Mouse (Mus musculus) ZHBTc4 (cell line): Measurements from ENCODE around the gene Gprc5b.
A peak's percentile ranks its signal among the peaks of the same experiment; 100 is the strongest.

Source experiments
- DNase-seq: peaks from one replicate; pipeline ENCODE4 v3.0.0-alpha.2; 2011; ENCODE audit warnings: low read depth, low spot score

Gene Gprc5b

GRCm38 (mm10) chr7:118953626-118954282 lies 41.3 kb downstream of the Gprc5b start:
- no peak for DNase-seq

- no peak for DNase-seq
Observed at GRCm38 (mm10) chr7:118949749-118950148, 45.3 kb downstream of the Gprc5b start.

DNA sequence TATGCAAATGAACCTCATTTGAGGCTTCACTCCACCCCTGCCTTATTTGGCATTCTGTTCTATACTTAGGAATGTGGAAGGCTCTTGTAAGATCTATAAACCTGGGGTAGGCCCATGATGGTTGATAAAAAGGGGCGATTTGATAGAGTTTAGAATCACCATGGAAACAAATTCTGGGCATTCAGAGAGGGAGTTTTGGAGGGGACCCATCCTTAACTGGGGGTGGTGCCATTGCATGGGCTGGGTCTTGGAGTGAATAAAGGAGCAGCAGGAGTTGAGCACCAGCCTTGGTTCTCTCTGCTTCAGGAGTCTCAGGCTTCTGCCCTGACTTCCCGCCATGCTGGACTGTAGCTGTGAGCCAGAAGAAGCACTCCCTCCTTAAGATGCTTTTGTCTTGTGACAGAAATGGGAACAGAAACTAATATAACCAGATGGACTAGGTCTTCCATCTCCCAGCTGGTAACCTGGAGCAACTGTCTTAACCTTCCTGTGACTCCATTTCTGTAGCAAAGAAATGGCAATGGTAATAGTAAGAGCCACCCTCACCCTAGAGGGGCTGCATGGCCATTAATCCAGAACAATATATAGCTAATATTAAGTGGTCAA lies 46.2 kb downstream of the Gprc5b start:
- DNase-seq = no peak

GRCm38 (mm10) chr7:118947241-118947640 lies 47.8 kb downstream of the Gprc5b start:
- DNase-seq = no peak

GRCm38 (mm10) chr7:118944884-118945283 lies 50.1 kb downstream of the Gprc5b start:
- DNase-seq = no peak

DNA sequence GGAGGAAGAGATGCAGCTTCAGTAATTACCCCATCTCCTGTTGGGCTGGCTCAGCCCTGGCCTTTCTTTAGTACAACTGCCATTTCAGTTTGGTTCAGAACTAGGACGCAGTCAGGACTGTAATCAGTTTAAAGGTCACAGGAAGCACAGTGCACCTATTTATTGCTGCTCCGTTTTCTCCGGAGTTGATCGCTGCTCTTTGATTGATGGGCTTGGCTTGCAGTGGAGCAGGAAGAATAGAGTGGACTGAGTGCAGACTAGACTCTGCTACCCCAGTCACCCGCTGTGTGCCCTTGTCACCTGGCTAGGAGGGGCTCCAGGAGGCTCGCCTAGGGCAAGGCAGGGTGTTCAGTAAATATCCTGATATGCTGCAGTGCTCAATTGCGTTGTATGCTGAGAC lies 51.8 kb downstream of the Gprc5b start:
- peak; percentile 74 for DNase-seq

- DNase-seq = no peak
Observed at GRCm38 (mm10) chr7:118942297-118942696, 52.7 kb downstream of the Gprc5b start.

DNA sequence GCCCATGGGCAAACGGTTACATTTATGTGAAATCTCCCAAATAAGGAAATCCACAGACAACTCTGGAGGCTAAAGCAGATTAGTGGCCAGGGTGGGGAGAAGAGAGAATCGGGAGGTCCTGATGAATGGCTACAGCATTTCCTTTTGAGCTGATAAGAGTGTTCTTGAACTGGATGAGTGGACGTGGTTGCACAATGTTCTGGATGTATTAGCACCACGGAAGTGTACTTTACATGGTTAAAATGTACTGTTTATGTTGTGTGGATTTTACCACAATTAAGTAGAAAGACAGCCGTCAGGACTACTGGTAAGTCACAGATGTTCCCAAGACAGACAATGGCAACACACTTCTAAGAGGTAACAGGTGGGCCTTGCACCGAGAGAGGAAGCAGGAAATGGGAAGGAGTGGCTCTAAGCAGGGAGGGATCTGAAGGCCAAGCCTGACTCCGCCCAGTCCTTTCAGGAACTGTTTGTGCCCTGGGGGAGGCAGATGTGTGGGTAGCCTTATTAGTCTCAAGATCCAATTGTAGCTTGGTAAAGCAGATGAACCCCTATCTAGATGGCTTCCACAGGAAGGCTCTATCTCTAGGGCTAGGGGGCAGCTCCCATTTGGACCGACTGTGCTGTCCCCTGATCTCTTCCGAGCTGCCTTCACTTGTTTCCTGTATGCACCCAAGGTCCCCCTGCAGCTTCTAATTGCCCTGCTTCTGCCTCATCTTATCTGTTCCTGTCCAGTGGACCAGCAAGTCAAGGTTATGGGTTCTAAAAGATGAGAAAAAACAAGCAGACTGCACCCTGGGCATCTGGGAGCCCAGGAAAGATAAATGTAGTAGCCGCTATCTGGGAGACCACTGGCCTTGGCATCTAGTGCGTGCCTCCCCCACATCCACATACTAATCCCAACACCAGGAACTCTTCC lies 57.3 kb downstream of the Gprc5b start:
- DNase-seq = peak; percentile 54

DNA sequence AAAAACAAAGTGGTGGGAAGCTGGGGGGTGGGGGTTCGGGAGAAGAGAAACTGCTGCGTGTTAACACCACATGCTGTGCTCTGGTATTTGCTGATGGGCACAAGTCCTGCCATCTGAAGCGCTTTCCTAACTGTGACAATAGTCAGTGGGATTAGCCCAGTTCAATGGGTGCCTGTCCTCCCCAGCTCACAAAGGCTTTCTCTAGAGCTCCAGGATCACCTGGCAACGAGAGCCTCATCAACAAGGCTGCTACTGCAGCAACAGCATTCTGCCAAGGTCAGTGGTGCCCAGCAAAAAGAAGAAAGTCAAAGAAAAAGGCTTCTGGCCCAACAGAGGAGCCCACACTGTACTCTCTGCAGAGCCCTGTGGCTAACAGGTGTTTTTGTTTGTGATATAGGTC lies 58.2 kb downstream of the Gprc5b start:
- DNase-seq = no peak

DNA sequence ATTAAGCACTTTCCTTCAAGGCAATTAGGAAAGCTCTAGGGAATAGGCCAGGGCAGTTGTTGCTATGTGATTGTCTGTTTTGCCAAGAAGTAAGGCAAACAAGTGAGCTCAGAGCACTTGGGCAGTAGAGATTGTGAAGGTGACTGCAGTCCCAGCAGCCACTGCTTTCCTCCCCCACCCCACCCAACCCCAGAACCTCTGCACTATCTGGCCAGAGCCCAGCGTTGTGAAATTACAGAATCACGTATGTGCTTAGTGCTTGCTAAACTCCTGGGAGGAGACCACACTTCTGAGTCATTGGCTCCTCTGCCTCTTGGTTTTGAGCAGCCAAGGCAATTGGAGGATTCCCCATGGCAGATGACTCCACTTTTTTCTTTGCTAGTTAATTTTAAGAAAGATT lies 59.7 kb downstream of the Gprc5b start:
- no peak for DNase-seq

DNA sequence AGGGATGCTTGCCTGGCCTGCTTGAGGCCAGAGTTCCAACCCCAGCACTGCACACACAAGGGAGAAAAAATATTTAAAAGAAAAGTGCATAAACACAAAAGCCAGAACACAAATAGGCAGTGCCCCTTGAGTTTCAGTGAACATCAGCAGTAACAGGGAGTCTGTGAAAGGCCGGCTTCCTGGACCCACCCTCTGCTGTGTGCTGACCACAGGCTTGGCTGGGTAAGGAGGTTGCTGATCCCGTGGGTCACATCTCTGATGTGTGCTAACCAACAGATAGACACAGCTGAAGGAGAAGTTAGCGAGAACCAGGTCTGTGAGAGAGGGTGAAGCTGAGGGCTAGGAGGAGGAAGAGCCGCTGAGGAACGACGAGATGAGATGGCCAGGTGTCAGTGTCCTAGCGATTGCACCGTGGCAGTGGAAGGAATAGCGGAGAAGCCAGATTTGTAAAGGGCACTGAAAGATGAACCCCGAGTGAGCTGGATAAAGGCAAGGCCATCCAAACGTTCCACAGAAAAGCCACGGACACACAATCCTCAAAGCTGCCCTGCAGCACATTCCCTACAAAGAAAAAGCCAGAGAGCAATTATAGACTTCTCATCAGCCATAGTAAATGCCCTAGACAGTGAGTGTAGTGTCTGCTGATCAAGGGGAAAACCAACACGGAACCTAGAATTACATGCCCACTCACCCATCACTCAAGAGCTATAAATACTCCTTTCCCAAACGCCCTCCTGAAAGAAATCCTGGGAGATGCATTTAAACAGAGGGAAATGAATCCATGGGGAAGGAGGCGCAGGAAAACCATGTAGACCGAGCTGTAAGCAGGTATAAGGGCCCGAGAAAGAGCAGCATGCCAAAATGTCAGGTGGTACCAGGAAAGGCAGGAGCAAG lies 63.3 kb downstream of the Gprc5b start:
- no peak for DNase-seq

DNA sequence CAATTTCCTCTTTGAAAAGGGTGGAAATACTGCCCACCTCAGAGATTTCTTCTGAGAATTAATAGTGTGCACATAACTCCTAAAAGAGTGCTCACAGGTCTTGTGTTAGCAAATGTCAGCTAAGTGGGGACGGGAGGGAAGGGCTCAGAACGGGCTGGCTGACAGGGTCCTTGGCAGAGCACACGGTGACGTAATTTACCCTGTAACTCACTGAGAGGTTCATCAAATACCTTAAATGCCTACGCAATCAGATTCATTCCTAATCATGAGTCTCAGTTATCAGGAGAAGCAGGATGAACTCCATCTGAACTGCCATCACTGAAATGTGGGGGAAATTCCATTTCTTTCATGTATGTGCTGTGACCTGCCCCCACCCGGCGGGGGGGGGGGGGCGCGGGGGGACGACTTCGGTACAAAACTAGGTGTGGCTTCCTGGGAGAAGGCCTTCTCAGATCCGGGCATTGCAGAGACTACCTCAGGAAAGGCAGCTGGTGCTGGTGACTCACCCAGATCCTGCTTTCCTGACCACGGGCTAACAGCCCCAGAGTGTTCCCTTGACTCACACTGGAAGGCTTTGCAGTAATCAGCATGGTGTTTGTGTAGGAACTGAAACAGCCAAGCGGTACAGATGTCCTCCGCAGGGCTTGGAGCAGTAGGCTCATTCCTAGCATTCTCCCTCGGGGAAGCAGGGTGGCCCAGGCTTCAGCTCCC lies 65.3 kb downstream of the Gprc5b start:
- peak; percentile 22 for DNase-seq

DNA sequence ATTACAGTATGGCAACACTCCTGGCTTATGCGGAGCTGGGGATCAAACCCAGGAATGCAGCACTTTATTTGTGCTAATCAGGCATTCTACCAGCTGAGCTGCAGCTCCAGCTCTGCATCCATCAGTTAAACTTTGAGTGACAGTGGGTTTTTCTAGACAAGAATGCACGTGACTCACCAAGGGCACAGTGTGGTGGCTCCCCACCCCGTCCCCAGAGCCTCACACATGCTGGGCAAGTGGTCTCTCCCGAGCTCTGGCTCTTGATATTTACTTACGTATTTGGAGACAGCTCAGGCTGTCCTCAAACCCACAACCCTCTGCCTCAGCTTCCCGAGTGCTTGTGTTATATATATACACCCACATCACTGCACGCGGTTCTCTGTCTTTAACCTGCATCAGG lies 66.1 kb downstream of the Gprc5b start:
- DNase-seq = no peak

DNA sequence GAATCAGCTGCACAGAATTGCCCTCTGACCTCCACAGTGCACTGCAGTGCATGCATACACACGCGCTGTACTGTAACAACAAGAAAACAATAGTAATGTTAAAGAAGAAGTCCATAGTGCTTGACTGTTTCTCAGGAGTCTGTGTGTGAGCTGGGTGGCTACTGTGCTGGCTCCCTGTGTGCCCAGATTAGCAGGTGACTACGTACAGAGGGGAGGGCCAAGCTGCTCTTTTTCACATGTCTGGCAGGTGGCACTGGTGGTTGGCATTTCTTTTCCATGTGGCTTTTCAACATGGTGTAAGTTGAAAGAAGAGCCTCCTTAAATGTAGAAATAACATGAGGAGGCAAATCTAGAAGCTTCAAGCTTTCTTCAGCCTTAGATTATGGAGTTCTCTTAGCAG lies 66.7 kb downstream of the Gprc5b start:
- DNase-seq = no peak

DNA sequence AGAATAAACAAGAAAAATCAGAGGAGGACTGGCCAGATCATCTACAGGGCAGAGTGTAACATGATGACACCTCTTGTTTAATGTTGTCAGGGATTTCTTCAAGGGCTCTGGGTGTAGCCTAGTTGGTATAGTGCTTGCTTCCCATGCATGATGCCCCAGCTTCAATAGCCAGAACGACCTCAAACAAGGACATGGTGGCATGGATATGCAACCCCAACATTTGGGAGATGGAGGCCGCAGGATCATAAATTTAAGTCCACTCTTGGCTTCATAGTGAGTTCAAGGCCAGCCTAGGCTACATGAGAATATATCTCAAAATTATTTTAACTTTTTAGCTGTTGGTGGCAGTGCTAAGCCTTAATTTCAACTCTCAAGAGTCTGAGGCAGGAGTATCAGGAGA lies 67.7 kb downstream of the Gprc5b start:
- DNase-seq = no peak

DNA sequence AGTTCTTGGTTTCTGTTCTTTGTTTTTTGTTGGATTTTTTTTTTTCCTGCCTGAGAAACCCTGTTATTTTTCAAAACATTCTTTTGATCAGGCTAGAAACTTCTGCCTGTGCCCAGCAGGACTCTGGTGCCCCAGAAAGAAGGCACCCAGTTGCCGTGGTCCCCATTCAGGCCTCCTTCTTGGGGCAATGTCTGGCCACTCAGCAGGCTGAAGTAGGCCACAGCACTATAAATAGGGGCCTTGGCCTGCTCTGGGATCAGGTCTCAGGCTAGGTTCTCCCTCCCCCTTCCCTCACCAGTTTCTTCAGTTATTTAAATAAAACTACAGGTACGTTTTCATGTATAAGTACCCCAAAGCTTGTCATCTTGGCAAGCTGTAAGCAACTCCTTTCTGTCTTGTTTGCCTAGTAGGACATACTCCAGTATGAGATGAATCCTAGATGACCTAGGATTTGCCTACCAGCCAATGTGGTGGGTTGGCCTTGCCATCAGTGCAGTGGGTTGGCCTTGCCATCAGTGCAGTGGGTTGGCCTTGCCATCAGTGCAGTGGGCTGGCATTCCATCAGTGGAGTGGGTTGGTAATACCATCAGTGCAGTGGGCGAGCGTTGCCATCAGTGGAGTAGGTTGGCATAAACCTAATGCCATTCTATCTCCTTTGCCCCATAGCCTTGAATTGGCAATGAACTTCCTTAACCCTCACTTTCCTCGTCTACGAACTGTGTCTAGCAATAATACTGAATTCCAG lies 68.3 kb downstream of the Gprc5b start:
- DNase-seq = no peak

- no peak for DNase-seq
Observed at GRCm38 (mm10) chr7:118925547-118925946, 69.5 kb downstream of the Gprc5b start.

GRCm38 (mm10) chr7:118922441-118923202 lies 72.4 kb downstream of the Gprc5b start:
- DNase-seq = no peak
